Mouse (Mus musculus) layer of hippocampus, adult 11-12 months (tissue): Measurements from ENCODE around the gene Nit2.

Experiments
- DNase-seq: peaks from one replicate; pipeline ENCODE4 v3.0.0; 2022; ENCODE audit warnings: low spot score

Nit2 gene

GRCm38 (mm10) chr16:57162841-57163240, 4.3 kb downstream of the Nit2 start:
- no peak for DNase-seq

- no peak for DNase-seq
Measured at GRCm38 (mm10) chr16:57159835-57160234, 7.3 kb downstream of the Nit2 start.

GRCm38 (mm10) chr16:57157728-57158127, 9.4 kb downstream of the Nit2 start:
- DNase-seq: no peak

GRCm38 (mm10) chr16:57157076-57157475, 10.1 kb downstream of the Nit2 start:
- no peak for DNase-seq

- no peak for DNase-seq
Measured at GRCm38 (mm10) chr16:57155899-57156298, 11.2 kb downstream of the Nit2 start.

- no peak for DNase-seq
Measured at GRCm38 (mm10) chr16:57151437-57151836, 15.7 kb downstream of the Nit2 start.

GRCm38 (mm10) chr16:57144741-57145140, 22.4 kb downstream of the Nit2 start:
- DNase-seq: no peak

- no peak for DNase-seq
Measured at GRCm38 (mm10) chr16:57133611-57134010, 33.5 kb downstream of the Nit2 start.

- no peak for DNase-seq
Measured at GRCm38 (mm10) chr16:57132326-57132725, 34.8 kb downstream of the Nit2 start.

- no peak for DNase-seq
Measured at GRCm38 (mm10) chr16:57131544-57131943, 35.6 kb downstream of the Nit2 start.

GRCm38 (mm10) chr16:57130752-57131400, 36.3 kb downstream of the Nit2 start:
- no peak for DNase-seq

GRCm38 (mm10) chr16:57127825-57128224, 39.3 kb downstream of the Nit2 start:
- no peak for DNase-seq

- DNase-seq: no peak
Measured at GRCm38 (mm10) chr16:57126268-57126667, 40.9 kb downstream of the Nit2 start.

GRCm38 (mm10) chr16:57122682-57123445, 44.3 kb downstream of the Nit2 start:
- DNase-seq: no peak

- DNase-seq: no peak
Measured at GRCm38 (mm10) chr16:57121816-57122415, 45.2 kb downstream of the Nit2 start.

- peak; percentile 96 for DNase-seq
Measured at GRCm38 (mm10) chr16:57120913-57121815, 46.0 kb downstream of the Nit2 start, which contains the start of gene Tomm70a. Gene Tomm70a (plus strand): TSS chr16:57121703.

GRCm38 (mm10) chr16:57117562-57117961, 49.6 kb downstream of the Nit2 start:
- no peak for DNase-seq

- no peak for DNase-seq
Measured at GRCm38 (mm10) chr16:57116066-57116465, 51.1 kb downstream of the Nit2 start.
